ENCODE assay signal across 8 mouse cellular contexts in genomic region chr11:69846738-69847688, GRCm38 (mm10). TPM values are rescaled to one million over a fixed set of nuclear protein-coding genes. Genes with fewer than 3 reads are reported as not detected.
DNase-seq lines count a peak whose midpoint lies in the region; ATAC-seq and TF ChIP-seq lines count a peak whose summit lies in the region.

No protein-coding gene starts in this region.

- H3K36me3 ChIP-seq in embryonic facial prominence, embryonic 12.5 days = peaks cover 45% of the 10 kb centered on the region
- peaks cover 24% of the 10 kb centered on the region for H3K36me3 ChIP-seq in liver, embryonic 11.5 days (ENCODE audit: control insufficient read depth, insufficient read depth, low read length)
- H3K36me3 ChIP-seq in midbrain, postnatal 0 days (ENCODE audit: insufficient read depth, low read length) = peaks cover 33% of the 10 kb centered on the region

- peaks cover 23% of the 10 kb centered on the region for H3K4me1 ChIP-seq in embryonic facial prominence, embryonic 12.5 days
- peaks cover 37% of the 10 kb centered on the region for H3K4me1 ChIP-seq in liver, embryonic 11.5 days (replicated peaks; ENCODE audit: control insufficient read depth, insufficient read depth, low read length)
- H3K4me1 ChIP-seq in midbrain, postnatal 0 days (ENCODE audit: insufficient read depth, low read length) = peaks cover 9% of the 10 kb centered on the region; the same call in 1 of the 2 replicates

- no peak for TF ChIP-seq CTCF in midbrain, postnatal 0 days (IDR thresholded peaks at IDR 0.05)

- intact Hi-C loops in heart, postnatal 36 days (cut with DNase I) = loop anchor here (2.0 kb wide), 2 partner anchors 30 to 88 kb away; partner anchors contain the start of gene Polr2a

- no peaks in the 10 kb centered on the region for H3K9me3 ChIP-seq in embryonic facial prominence, embryonic 12.5 days
- no peaks in the 10 kb centered on the region for H3K9me3 ChIP-seq in liver, embryonic 11.5 days (ENCODE audit: control insufficient read depth, low read length)
- no peaks in the 10 kb centered on the region for H3K9me3 ChIP-seq in midbrain, postnatal 0 days (ENCODE audit: low read length)

- peak overlapping the region; percentile 70 for H3K4me3 ChIP-seq in embryonic facial prominence, embryonic 12.5 days
- peak overlapping the region; percentile 74 for H3K4me3 ChIP-seq in liver, embryonic 11.5 days (ENCODE audit: low read depth, low read length)
- peak overlapping the region; percentile 70 for H3K4me3 ChIP-seq in midbrain, postnatal 0 days (ENCODE audit: low read depth, low read length)

- H3K4me2 ChIP-seq in embryonic facial prominence, embryonic 12.5 days (replicated peaks) = peak overlapping the region; percentile 86
- H3K4me2 ChIP-seq in liver, embryonic 11.5 days = peak overlapping the region; percentile 76
- peak overlapping the region; percentile 74 for H3K4me2 ChIP-seq in midbrain, postnatal 0 days (ENCODE audit: low read depth, low read length, poor library complexity, severe bottlenecking)

- peak; percentile 31 to 38 for DNase-seq in adrenal gland, postnatal 36 days
- no peak for DNase-seq in adrenal gland, adult 18-20 months (ENCODE audit: low spot score in 2 of 2)
- DNase-seq in 3T3-L1 (ENCODE audit: low read depth, low spot score) (peak; percentile 62), adipocyte (ENCODE audit: low spot score) (no peak)
- peak; percentile 42 to 62 for DNase-seq in heart, postnatal 36 days
- no peak for DNase-seq in liver, embryonic 11.5 days (ENCODE audit: low spot score)
- no peak for DNase-seq in midbrain, postnatal 0 days (ENCODE audit: low spot score)

- 11% methylated on average over 37 of the region's 37 CpGs for WGBS in embryonic facial prominence, embryonic 12.5 days
- WGBS in liver, embryonic 11.5 days = 13% methylated on average over 37 of the region's 37 CpGs
- WGBS in midbrain, postnatal 0 days = 10% methylated on average over 37 of the region's 37 CpGs

- H3K9ac ChIP-seq in embryonic facial prominence, embryonic 12.5 days = peak overlapping the region; percentile 83
- H3K9ac ChIP-seq in liver, embryonic 11.5 days (ENCODE audit: low read depth, low read length) = peak overlapping the region; percentile 72
- H3K9ac ChIP-seq in midbrain, postnatal 0 days (replicated peaks; ENCODE audit: low read length, poor library complexity, severe bottlenecking) = peak overlapping the region; percentile 79

- ATAC-seq in embryonic facial prominence, embryonic 12.5 days (ENCODE audit: insufficient number of reproducible peaks, insufficient read depth, low FRiP score, low TSS enrichment) = no peak
- peak; percentile 56 for ATAC-seq in liver, embryonic 11.5 days (replicated peaks; ENCODE audit: low FRiP score)
- peak; percentile 35 for ATAC-seq in midbrain, postnatal 0 days (ENCODE audit: low FRiP score)

- no peaks in the 10 kb centered on the region for H3K27me3 ChIP-seq in embryonic facial prominence, embryonic 12.5 days
- H3K27me3 ChIP-seq in liver, embryonic 11.5 days (replicated peaks; ENCODE audit: control insufficient read depth, insufficient read depth, low read length) = no peaks in the 10 kb centered on the region
- H3K27me3 ChIP-seq in midbrain, postnatal 0 days (ENCODE audit: insufficient read depth, low read length) = no peaks in the 10 kb centered on the region

- peak overlapping the region; percentile 96 for H3K27ac ChIP-seq in embryonic facial prominence, embryonic 12.5 days
- peak overlapping the region; percentile 95 for H3K27ac ChIP-seq in liver, embryonic 11.5 days (ENCODE audit: low read depth, low read length)
- peak overlapping the region; percentile 91 for H3K27ac ChIP-seq in midbrain, postnatal 0 days (ENCODE audit: low read depth, low read length)

RNA-seq across cellular contexts. Expression of gene Plscr3, which starts 0.8 kb away (rescaled TPM):
- 10 to 100 TPM; 49.3 to 50.4 TPM for total RNA-seq in adrenal gland, postnatal 36 days (2021)
- 10 to 100 TPM; 38.2 to 46.2 TPM for total RNA-seq in adrenal gland, adult 18-20 months (2021)
- polyA plus RNA-seq in embryonic facial prominence, embryonic 12.5 days (2016; fragmentation: Nextera tagmentation; extraction: Ambion mirVana) = 122 and 127 TPM in 2 replicates
- 10 to 100 TPM; 24.6 to 26.7 TPM for total RNA-seq in heart, postnatal 36 days (2021)
- polyA plus RNA-seq in liver, embryonic 11.5 days (2014; fragmentation: Nextera tagmentation; extraction: Ambion mirVana) = 63.5 and 70.1 TPM in 2 replicates
- total RNA-seq in midbrain, postnatal 0 days (2014; rRNA removed) = 24.1 and 26.6 TPM in 2 replicates
- polyA plus RNA-seq in midbrain, postnatal 0 days (2015; fragmentation: Nextera tagmentation; extraction: Ambion mirVana) = 33.5 and 35.0 TPM in 2 replicates

RNA-seq across cellular contexts. Expression of gene Tmem256, which starts 8.7 kb away (rescaled TPM):
- 100 to 1,000 TPM; 144 to 166 TPM for total RNA-seq in adrenal gland, postnatal 36 days (2021)
- total RNA-seq in adrenal gland, adult 18-20 months (2021) = 100 to 1,000 TPM; 145 TPM
- 351 and 399 TPM in 2 replicates for polyA plus RNA-seq in embryonic facial prominence, embryonic 12.5 days (2016; fragmentation: Nextera tagmentation; extraction: Ambion mirVana)
- total RNA-seq in heart, postnatal 36 days (2021) = 100 to 1,000 TPM; 189 to 220 TPM
- polyA plus RNA-seq in liver, embryonic 11.5 days (2014; fragmentation: Nextera tagmentation; extraction: Ambion mirVana) = 336 and 370 TPM in 2 replicates
- 95.5 and 103 TPM in 2 replicates for total RNA-seq in midbrain, postnatal 0 days (2014; rRNA removed)
- 349 and 370 TPM in 2 replicates for polyA plus RNA-seq in midbrain, postnatal 0 days (2015; fragmentation: Nextera tagmentation; extraction: Ambion mirVana)

RNA-seq across cellular contexts. Expression of gene Nlgn2, which starts 9.4 kb away (rescaled TPM):
- 10 to 100 TPM; 14.4 to 22.3 TPM for total RNA-seq in adrenal gland, postnatal 36 days (2021)
- total RNA-seq in adrenal gland, adult 18-20 months (2021) = 10 to 100 TPM; 19.7 to 24.9 TPM
- 13.0 and 13.1 TPM in 2 replicates for polyA plus RNA-seq in embryonic facial prominence, embryonic 12.5 days (2016; fragmentation: Nextera tagmentation; extraction: Ambion mirVana)
- total RNA-seq in heart, postnatal 36 days (2021) = 1 to 10 TPM; 4.6 to 4.8 TPM
- polyA plus RNA-seq in liver, embryonic 11.5 days (2014; fragmentation: Nextera tagmentation; extraction: Ambion mirVana) = 2.8 and 3.4 TPM in 2 replicates
- total RNA-seq in midbrain, postnatal 0 days (2014; rRNA removed) = 117 and 137 TPM in 2 replicates
- polyA plus RNA-seq in midbrain, postnatal 0 days (2015; fragmentation: Nextera tagmentation; extraction: Ambion mirVana) = 21.0 and 23.5 TPM in 2 replicates

RNA-seq across cellular contexts. Expression of gene Tnk1, which starts 11.5 kb away (rescaled TPM):
- total RNA-seq in adrenal gland, postnatal 36 days (2021) = not detected
- under 1 TPM in 1 of 2 experiments, not detected in 1; 0.38 TPM for total RNA-seq in adrenal gland, adult 18-20 months (2021)
- polyA plus RNA-seq in embryonic facial prominence, embryonic 12.5 days (2016; fragmentation: Nextera tagmentation; extraction: Ambion mirVana) = 2.4 and 2.5 TPM in 2 replicates
- under 1 TPM; 0.08 to 0.11 TPM for total RNA-seq in heart, postnatal 36 days (2021)
- polyA plus RNA-seq in liver, embryonic 11.5 days (2014; fragmentation: Nextera tagmentation; extraction: Ambion mirVana) = 0.57 and 0.62 TPM in 2 replicates
- not detected in 2 replicates for total RNA-seq in midbrain, postnatal 0 days (2014; rRNA removed)
- 0.16 TPM in 2 replicates for polyA plus RNA-seq in midbrain, postnatal 0 days (2015; fragmentation: Nextera tagmentation; extraction: Ambion mirVana)

RNA-seq across cellular contexts. Expression of gene Spem1, which starts 25.0 kb away (rescaled TPM):
- total RNA-seq in adrenal gland, postnatal 36 days (2021) = not detected
- not detected for total RNA-seq in adrenal gland, adult 18-20 months (2021)
- 0.29 and 0.58 TPM in 2 replicates for polyA plus RNA-seq in embryonic facial prominence, embryonic 12.5 days (2016; fragmentation: Nextera tagmentation; extraction: Ambion mirVana)
- total RNA-seq in heart, postnatal 36 days (2021) = not detected
- polyA plus RNA-seq in liver, embryonic 11.5 days (2014; fragmentation: Nextera tagmentation; extraction: Ambion mirVana) = not detected in 2 replicates
- 0.93 TPM in 1 of 2 replicates, not detected in the other for total RNA-seq in midbrain, postnatal 0 days (2014; rRNA removed)
- polyA plus RNA-seq in midbrain, postnatal 0 days (2015; fragmentation: Nextera tagmentation; extraction: Ambion mirVana) = 0.20 and 0.27 TPM in 2 replicates

Comparison
In these comparisons a context has a peak if more than half of its experiments do, and no peak if none do; other contexts are left out.
1. DNase-seq: peak in adrenal gland, postnatal 36 days (2 of 2), 3T3-L1 (single experiment) and heart, postnatal 36 days (2 of 2); none in adrenal gland, adult 18-20 months (0 of 2), liver, embryonic 11.5 days (single experiment), midbrain, postnatal 0 days (single experiment) and adipocyte (single experiment).
2. Peak in every context shown above with its lines, with median percentiles within 50 percentile points of each other: H3K27ac ChIP-seq, H3K4me2 ChIP-seq, H3K4me3 ChIP-seq and H3K9ac ChIP-seq.